Mouse (Mus musculus) retina, embryonic 14.5 days (tissue): ENCODE measurements around the gene Ube2e1.

Experiments used
- DNase-seq: peaks from one replicate; pipeline ENCODE4 v3.0.0-alpha.2; 2015; ENCODE audit warnings: low spot score

Ube2e1 gene

GRCm38 (mm10) chr14:18317457-18318411 lies 13.9 kb downstream of the Ube2e1 start:
- no peak for DNase-seq

- DNase-seq: no peak
These were observed 27.5 kb downstream of the Ube2e1 start for GRCm38 (mm10) chr14:18304165-18304564.

GRCm38 (mm10) chr14:18303262-18303661 lies 28.4 kb downstream of the Ube2e1 start:
- DNase-seq: no peak

GRCm38 (mm10) chr14:18302750-18303149 lies 28.9 kb downstream of the Ube2e1 start:
- no peak for DNase-seq

- DNase-seq: no peak
These were observed 30.1 kb downstream of the Ube2e1 start for GRCm38 (mm10) chr14:18301591-18301990.

GRCm38 (mm10) chr14:18300676-18301075 lies 31.0 kb downstream of the Ube2e1 start:
- DNase-seq: no peak

GRCm38 (mm10) chr14:18298874-18299273 lies 32.8 kb downstream of the Ube2e1 start:
- no peak for DNase-seq

- DNase-seq: no peak
These were observed 34.2 kb downstream of the Ube2e1 start for GRCm38 (mm10) chr14:18297441-18297840.

GRCm38 (mm10) chr14:18292578-18292977 lies 39.1 kb downstream of the Ube2e1 start:
- no peak for DNase-seq

GRCm38 (mm10) chr14:18292111-18292510 lies 39.5 kb downstream of the Ube2e1 start:
- no peak for DNase-seq

GRCm38 (mm10) chr14:18287391-18287790 lies 44.3 kb downstream of the Ube2e1 start:
- DNase-seq: no peak

- no peak for DNase-seq
These were observed 45.2 kb downstream of the Ube2e1 start for GRCm38 (mm10) chr14:18286441-18286840.

GRCm38 (mm10) chr14:18285476-18285875 lies 46.2 kb downstream of the Ube2e1 start:
- DNase-seq: no peak

- no peak for DNase-seq
These were observed 47.1 kb downstream of the Ube2e1 start for GRCm38 (mm10) chr14:18284581-18284980.

GRCm38 (mm10) chr14:18280375-18280774 lies 51.3 kb downstream of the Ube2e1 start:
- no peak for DNase-seq

- DNase-seq: no peak
These were observed 57.1 kb downstream of the Ube2e1 start for GRCm38 (mm10) chr14:18274526-18274925.

- no peak for DNase-seq
These were observed 60.0 kb downstream of the Ube2e1 start for GRCm38 (mm10) chr14:18271666-18272065.

GRCm38 (mm10) chr14:18270529-18271441 lies 60.9 kb downstream of the Ube2e1 start, which contains the start of the genes Nkiras1 and Rpl15:
Gene Nkiras1, plus strand, starts transcription at chr14:18271136.
Gene Rpl15, minus strand, starts transcription at chr14:18271391.
- peak; percentile 98 for DNase-seq

GRCm38 (mm10) chr14:18269947-18270528 lies 61.6 kb downstream of the Ube2e1 start:
- DNase-seq: peak; percentile 50

- no peak for DNase-seq
These were observed 68.2 kb downstream of the Ube2e1 start for GRCm38 (mm10) chr14:18263427-18263826.

- DNase-seq: no peak
These were observed 70.5 kb downstream of the Ube2e1 start for GRCm38 (mm10) chr14:18261203-18261602.

- DNase-seq: no peak
These were observed 89.0 kb downstream of the Ube2e1 start for GRCm38 (mm10) chr14:18242638-18243130.
